Mouse (Mus musculus) frontal cortex, postnatal 36 days (tissue): ENCODE data around the gene Olfr24.
A peak's percentile ranks its signal among the peaks of the same experiment; 100 is the strongest.
"Not testable (repeated sequence)": the region's sequence is repeated elsewhere in the genome, so short reads cannot be mapped to it uniquely, and the experiment has no call there.

Source experiments
- DNase-seq, 2 experiments: peaks; one replicate each; pipeline ENCODE4 v3.0.0; 2022; ENCODE audit warnings: low spot score in 2 of 2

The Olfr24 gene

GRCm38 (mm10) chr9:18763896-18764295, at the start of gene Olfr24:
Gene Olfr24 (minus strand): TSS chr9:18763996.
- DNase-seq: no peak

DNA sequence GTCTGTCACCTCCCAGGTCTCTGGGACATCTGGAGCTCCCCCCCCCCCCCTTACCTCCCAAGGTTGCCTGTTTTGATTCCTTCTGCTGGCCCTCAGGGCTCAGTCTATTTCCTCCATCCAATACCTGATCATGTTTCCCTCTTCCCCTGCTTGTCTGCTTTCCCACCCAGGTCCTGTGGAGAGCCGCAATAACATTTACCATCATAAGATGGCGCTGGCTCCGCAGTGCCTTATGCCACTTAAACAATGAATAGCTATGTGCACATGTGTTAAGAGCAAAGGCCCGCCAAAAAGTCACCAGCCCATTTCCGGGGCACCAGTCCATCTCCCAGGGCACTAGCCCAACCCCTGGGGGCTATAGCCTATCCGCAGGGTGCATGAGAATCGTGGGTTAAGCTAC, 21.5 kb upstream of the Olfr24 start:
- no peak for DNase-seq

- peak; percentile 7 to 8 for DNase-seq
Measured at GRCm38 (mm10) chr9:18779476-18779875, 15.7 kb upstream of the Olfr24 start.

GRCm38 (mm10) chr9:18778981-18779380, 15.2 kb upstream of the Olfr24 start:
- DNase-seq: no peak

DNA sequence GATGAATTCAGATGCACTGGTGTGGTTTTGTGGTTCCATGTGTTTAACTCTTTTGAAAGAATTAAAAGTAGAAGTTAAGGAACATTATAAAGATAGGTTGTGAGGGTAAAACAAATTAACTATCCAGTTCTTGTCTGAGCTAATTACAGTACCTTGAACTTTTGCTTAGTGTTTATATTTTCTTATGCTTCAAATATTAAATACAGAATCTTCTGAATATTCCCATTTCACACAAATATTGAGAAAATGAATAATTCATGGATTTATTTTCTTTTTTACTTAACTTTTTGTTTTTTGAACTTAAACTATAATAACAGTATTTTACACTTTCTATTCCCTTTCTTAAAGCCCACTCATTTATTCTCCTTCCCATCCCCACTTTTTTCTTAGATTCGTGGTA, 8.2 kb downstream of the Olfr24 start:
- no peak for DNase-seq

DNA sequence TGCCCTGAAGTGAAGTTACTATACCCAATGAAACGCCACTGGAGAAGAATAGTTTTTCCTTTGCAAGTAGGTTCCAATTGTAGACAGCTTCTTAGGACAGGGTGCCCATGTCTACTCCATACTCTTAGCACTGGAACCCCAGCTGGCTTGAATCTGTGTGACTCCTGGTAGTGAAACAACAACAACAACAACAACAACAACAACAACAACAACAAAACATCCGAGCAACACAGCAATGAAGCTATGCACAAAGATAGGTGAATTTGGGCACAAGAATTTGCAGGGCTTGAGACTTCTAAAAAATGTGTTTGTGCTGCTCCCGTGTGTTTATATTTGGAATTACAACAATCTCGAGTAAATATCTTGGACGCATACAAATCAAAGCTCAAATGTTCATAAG, 19.2 kb downstream of the Olfr24 start:
- peak in 1 of 2 experiments; percentile 11 for DNase-seq

DNA sequence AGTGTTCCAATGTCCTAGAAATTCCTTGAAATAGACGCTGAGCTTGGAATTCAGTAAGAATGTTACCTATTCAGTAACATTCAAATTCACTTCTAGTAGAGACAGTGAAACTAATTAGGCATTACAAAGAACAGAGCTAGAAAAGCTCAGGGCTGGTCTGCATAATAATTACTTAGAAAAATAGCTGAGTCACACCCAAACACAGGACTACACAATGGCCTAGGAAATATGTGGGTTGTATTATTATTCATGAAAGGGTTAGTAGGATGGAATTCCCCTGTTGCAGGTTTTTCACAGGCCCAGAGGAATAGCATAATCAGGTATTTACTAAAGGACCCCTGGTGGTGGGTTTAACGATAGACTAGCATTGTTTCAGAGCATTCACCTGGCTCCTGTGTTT, 29.6 kb downstream of the Olfr24 start:
- not testable (repeated sequence) for DNase-seq

GRCm38 (mm10) chr9:18722712-18723099, 41.1 kb downstream of the Olfr24 start:
- DNase-seq: no peak

GRCm38 (mm10) chr9:18721931-18722711, 41.7 kb downstream of the Olfr24 start:
- DNase-seq: no peak

DNA sequence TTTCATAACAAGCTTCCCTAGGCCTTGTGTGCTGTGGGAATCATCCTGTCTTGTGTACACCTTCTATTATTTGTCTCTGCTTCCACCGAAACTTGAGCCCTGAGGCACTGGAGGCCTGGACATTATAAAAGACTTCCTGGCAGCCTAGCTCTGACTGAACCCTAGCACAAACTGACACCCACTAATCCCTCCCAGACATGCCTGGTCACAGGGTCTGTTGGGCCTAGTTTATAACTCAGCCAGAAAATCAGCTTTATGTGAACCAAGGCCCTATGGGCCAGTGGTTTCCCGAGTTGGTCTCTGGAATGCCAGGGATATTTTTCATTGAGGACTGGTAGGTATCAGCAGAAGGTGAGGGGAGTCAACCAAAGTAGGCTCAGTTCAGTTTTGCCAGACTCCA, 42.8 kb downstream of the Olfr24 start:
- no peak for DNase-seq

GRCm38 (mm10) chr9:18705628-18706027, 58.2 kb downstream of the Olfr24 start:
- no peak for DNase-seq
